In genomic region chr10:90732823-90733222, GRCm38 (mm10) we compare ENCODE assay signal across 18 mouse cellular contexts.
"Had no signal": no experiment of that assay in that cellular context is flagged by ENCODE, and none has a peak within 500 bp of the region (broad histone marks: within the 10 kb centered on the region; RNA-seq: fewer than 3 reads in every experiment).

No protein-coding gene starts in this region.

- H3K27me3 ChIP-seq: neural tube, embryonic 13.5 days had no signal

- H3K9ac ChIP-seq: kidney, embryonic 15.5 days; liver, embryonic 14.5 days; liver, postnatal 0 days; lung, embryonic 14.5 days; midbrain, embryonic 13.5 days; neural tube, embryonic 13.5 days had no signal

- H3K9me3 ChIP-seq: kidney, embryonic 15.5 days; megakaryocyte, embryonic 14.5 days; midbrain, embryonic 10.5 days; midbrain, embryonic 13.5 days; neural tube, embryonic 13.5 days had no signal

- ATAC-seq: liver, postnatal 0 days; lung, postnatal 0 days; midbrain, embryonic 13.5 days; midbrain, embryonic 16.5 days had no signal

- DNase-seq: kidney, adult 2 months; kidney, postnatal 36 days; layer of hippocampus, adult 9-11 months; liver, postnatal 0 days; lung, embryonic 14.5 days; lung, postnatal 36 days; thymus, adult 2 months; thymus, postnatal 14 days had no signal

- H3K4me3 ChIP-seq: kidney, embryonic 15.5 days; megakaryocyte, embryonic 14.5 days; midbrain, embryonic 10.5 days; midbrain, embryonic 13.5 days; myocyte; neural tube, embryonic 13.5 days had no signal

- H3K36me3 ChIP-seq: kidney, embryonic 15.5 days; midbrain, embryonic 10.5 days; midbrain, embryonic 13.5 days; neural tube, embryonic 13.5 days had no signal

- H3K4me2 ChIP-seq: kidney, embryonic 15.5 days; lung, embryonic 14.5 days; midbrain, embryonic 13.5 days; neural tube, embryonic 13.5 days had no signal

- H3K27ac ChIP-seq: kidney, embryonic 15.5 days; liver, embryonic 14.5 days; midbrain, embryonic 10.5 days; midbrain, embryonic 13.5 days; neural tube, embryonic 13.5 days; stomach, postnatal 0 days had no signal
